Mouse (Mus musculus) gastrocnemius, adult 2 months (tissue): ENCODE results near the gene Gm4787. TPM values are rescaled to one million over a fixed set of nuclear protein-coding genes. Genes with fewer than 3 reads are reported as not detected.
"Not testable (repeated sequence)": the region's sequence is repeated elsewhere in the genome, so short reads cannot be mapped to it uniquely, and the experiment has no call there.

ENCODE experiments used
- DNase-seq: peaks from one replicate; pipeline ENCODE4 v3.0.0; 2022
- H3K27ac ChIP-seq: fragments of 200-600 bp; 2 replicates; pipeline ENCODE4 v1.8.1; 2022; ENCODE audit warnings: mild to moderate bottlenecking
- H3K4me3 ChIP-seq: fragments of 200-600 bp; 2 replicates; pipeline ENCODE4 v1.8.1; 2022; ENCODE audit warnings: mild to moderate bottlenecking, moderate library complexity
- CTCF ChIP-seq: fragments of 200-600 bp; IDR thresholded peaks from 2 replicates; pipeline ENCODE4 v1.8.1; 2022; ENCODE audit warnings: antibody characterized with exemption, mild to moderate bottlenecking, moderate library complexity
- intact Hi-C: fragments of 180-260 bp; cut with DNase I; formaldehyde crosslinking; loops from one replicate; pipeline ENCODE4 v1.15.1; 2025
- long read RNA-seq, 2 experiments: library from polyadenylated mRNA; stranded (forward); transcript quantifications; one replicate each; pipeline ENCODE4 v2.0.0; 2021
- total RNA-seq, 2 experiments: library from RNA; stranded (reverse); gene quantifications; 2 replicates each; pipeline ENCODE4 v1.2.3; 2021

The Gm4787 gene
- 1 to 10 TPM in 1 of 2 experiments, under 1 TPM in 1; 0.95 to 1.1 TPM for total RNA-seq
- long read RNA-seq, experiment 1: 0 reads
- long read RNA-seq, experiment 2: 0 reads

- DNase-seq, H3K27ac ChIP-seq, H3K4me3 ChIP-seq, intact Hi-C loops: not testable (repeated sequence)
These were observed at the start of gene Gm4787 for GRCm38 (mm10) chr12:81379364-81379763. TSS of gene Gm4787 (minus strand) at chr12:81379464.

- H3K4me3 ChIP-seq: no peak within 1 kb of the TSS
- DNase-seq: no peak
- H3K27ac ChIP-seq: no peak within 1 kb of the TSS
- TF ChIP-seq CTCF: no peak
- intact Hi-C loops: no loop called here
These were observed 42.6 kb upstream of the Gm4787 start, which contains the start of gene Adam4 for GRCm38 (mm10) chr12:81421846-81422245. TSS of gene Adam4 (minus strand) at chr12:81421946.

- intact Hi-C loops: no loop called here
These were observed 33.9 kb upstream of the Gm4787 start for GRCm38 (mm10) chr12:81413211-81413610.

GRCm38 (mm10) chr12:81408966-81409365 lies 29.7 kb upstream of the Gm4787 start:
- Histone ChIP-seq H3K4me3 (no peak overlapping the region), H3K27ac (no peak overlapping the region)
- no peak for DNase-seq
- no peak for TF ChIP-seq CTCF
- intact Hi-C loops: no loop called here

More at GRCm38 (mm10) chr12:81413211-81413610, 33.9 kb upstream of the Gm4787 start:
- no peak for TF ChIP-seq CTCF
- DNase-seq: no peak
- no peak overlapping the region for H3K4me3 ChIP-seq
- H3K27ac ChIP-seq: no peak overlapping the region

GRCm38 (mm10) chr12:81402187-81402586 lies 22.9 kb upstream of the Gm4787 start:
- no peak overlapping the region for H3K4me3 ChIP-seq
- peak; percentile 83 for TF ChIP-seq CTCF
- H3K27ac ChIP-seq: no peak overlapping the region
- peak; percentile 55 for DNase-seq
- intact Hi-C loops: loop anchor here (1.0 to 5.0 kb wide), 3 partner anchors 70 to 420 kb away; partner anchors contain the start of gene Slc8a3

GRCm38 (mm10) chr12:81333841-81334240 lies 45.4 kb downstream of the Gm4787 start:
- no peak for TF ChIP-seq CTCF
- intact Hi-C loops: loop anchor here (2.0 to 5.0 kb wide), 4 partner anchors 47 to 132 kb away; no protein-coding TSS in a partner anchor
- H3K4me3 ChIP-seq: peak overlapping the region; percentile 79

GRCm38 (mm10) chr12:81332875-81333421 lies 46.3 kb downstream of the Gm4787 start, which contains the start of gene Slc8a3:
TSS of gene Slc8a3 (minus strand) at chr12:81333180.
- H3K4me3 ChIP-seq: peak within 1 kb of the TSS; percentile 79
- intact Hi-C loops: loop anchor here (2.0 to 5.0 kb wide), 4 partner anchors 46 to 131 kb away; no protein-coding TSS in a partner anchor
- DNase-seq: peak; percentile 75
- TF ChIP-seq CTCF: peak; percentile 12; the same call in 1 of the 2 replicates
- H3K27ac ChIP-seq: peak within 1 kb of the TSS; percentile 95

More at GRCm38 (mm10) chr12:81333841-81334240, 45.4 kb downstream of the Gm4787 start:
- DNase-seq: no peak
- peak overlapping the region; percentile 95 for H3K27ac ChIP-seq

GRCm38 (mm10) chr12:81331937-81332874 lies 47.1 kb downstream of the Gm4787 start:
- peak; percentile 73 for DNase-seq
- intact Hi-C loops: loop anchor here (2.0 to 5.0 kb wide), 4 partner anchors 45 to 130 kb away; no protein-coding TSS in a partner anchor
- Histone ChIP-seq H3K27ac (peak overlapping the region; percentile 95), H3K4me3 (peak overlapping the region; percentile 79)
- no peak for TF ChIP-seq CTCF

- intact Hi-C loops: loop anchor here (5.0 kb wide), 3 partner anchors 44 to 129 kb away; no protein-coding TSS in a partner anchor
- Histone ChIP-seq H3K4me3 (peak overlapping the region; percentile 79), H3K27ac (peak overlapping the region; percentile 86)
- peak; percentile 37 for DNase-seq
- no peak for TF ChIP-seq CTCF
These were observed 48.1 kb downstream of the Gm4787 start for GRCm38 (mm10) chr12:81331046-81331638.

Other genes starting within 250 kb of the Gm4787 start
- 10 to 100 TPM; 23.6 to 26.1 TPM for gene Slc8a3, start 46.3 kb downstream of the Gm4787 start, total RNA-seq
- 1 to 10 TPM; 1.0 to 1.6 TPM for gene Adam4, start 42.5 kb upstream of the Gm4787 start, total RNA-seq
- gene Cox16, start 105.7 kb upstream of the Gm4787 start, total RNA-seq: 10 to 100 TPM; 78.1 to 89.0 TPM
- gene Gm20498, start 153.4 kb upstream of the Gm4787 start, total RNA-seq: 10 to 100 TPM; 38.2 to 45.9 TPM
- gene Synj2bp, start 153.4 kb upstream of the Gm4787 start, total RNA-seq: 10 to 100 TPM; 36.2 to 43.6 TPM
- gene Adam21, start 189.0 kb upstream of the Gm4787 start, total RNA-seq: not detected
- gene Med6, start 215.5 kb upstream of the Gm4787 start, total RNA-seq: 10 to 100 TPM; 11.9 to 13.2 TPM